Mouse (Mus musculus) kidney, adult 9 months (tissue): Measurements from ENCODE around the gene Tmtc3.
A peak's percentile ranks its signal among the peaks of the same experiment; 100 is the strongest.
"Not testable (repeated sequence)": the region's sequence is repeated elsewhere in the genome, so short reads cannot be mapped to it uniquely, and the experiment has no call there.

ENCODE experiments used
- DNase-seq: peaks from one replicate; pipeline ENCODE4 v3.0.0; 2022

The Tmtc3 gene

GRCm38 (mm10) chr10:100487097-100487978 is at the start of gene Tmtc3, which contains the start of gene Cep290:
Gene Tmtc3, minus strand, starts transcription at chr10:100487350.
Gene Cep290, plus strand, starts transcription at chr10:100487558.
- DNase-seq = peak; percentile 98

GRCm38 (mm10) chr10:100524499-100525390 is 37.6 kb upstream of the Tmtc3 start:
- no peak for DNase-seq

GRCm38 (mm10) chr10:100522330-100522729 is 35.2 kb upstream of the Tmtc3 start:
- peak; percentile 27 for DNase-seq

- DNase-seq = no peak
Observed at GRCm38 (mm10) chr10:100521617-100522016, 34.5 kb upstream of the Tmtc3 start.

- no peak for DNase-seq
Observed at GRCm38 (mm10) chr10:100508170-100508569, 21.0 kb upstream of the Tmtc3 start.

- no peak for DNase-seq
Observed at GRCm38 (mm10) chr10:100498309-100498708, 11.2 kb upstream of the Tmtc3 start.

GRCm38 (mm10) chr10:100491916-100492315 is 4.8 kb upstream of the Tmtc3 start:
- no peak for DNase-seq

GRCm38 (mm10) chr10:100486701-100487096 is 451 bp downstream of the Tmtc3 start:
- no peak for DNase-seq

- no peak for DNase-seq
Observed at GRCm38 (mm10) chr10:100479538-100479937, 7.6 kb downstream of the Tmtc3 start.

GRCm38 (mm10) chr10:100475040-100475439 is 12.1 kb downstream of the Tmtc3 start:
- no peak for DNase-seq

- DNase-seq = no peak
Observed at GRCm38 (mm10) chr10:100460515-100460914, 26.6 kb downstream of the Tmtc3 start.

- no peak for DNase-seq
Observed at GRCm38 (mm10) chr10:100449394-100449793, 37.8 kb downstream of the Tmtc3 start.

- no peak for DNase-seq
Observed at GRCm38 (mm10) chr10:100427592-100427991, 59.6 kb downstream of the Tmtc3 start.

GRCm38 (mm10) chr10:100415566-100415965 is 71.6 kb downstream of the Tmtc3 start:
- no peak for DNase-seq

GRCm38 (mm10) chr10:100402301-100402700 is 84.8 kb downstream of the Tmtc3 start:
- DNase-seq = not testable (repeated sequence)
